Mouse (Mus musculus) erythroid progenitor cell, adult 5-6 weeks (primary cell): ENCODE measurements at regions not wholly inside any gene's neighbourhood (a gene's known extent, or its start where the extent isn't known, plus 50 kb on each side); places are given as distances from the start of the nearest gene placed in this dataset.

Experiments
- ATAC-seq: replicated peaks from 2 replicates; pipeline ENCODE4 v1.8.0; 2016; ENCODE audit warnings: moderate number of reproducible peaks, mild to moderate bottlenecking, moderate TSS enrichment, inconsistent platforms; ENCODE audit not compliant: poor library complexity, low FRiP score, severe bottlenecking

- ATAC-seq, result 0 out of 2 replicates have a peak, but pooled peaks have one; percentile 54
Observed at GRCm38 (mm10) chr6:116767738-116768522, 51.2 kb upstream of the Tmem72 start.

GRCm38 (mm10) chr6:116774954-116775675, 58.4 kb upstream of the Tmem72 start:
- no peak for ATAC-seq

- no peak for ATAC-seq
Observed at GRCm38 (mm10) chr6:116786553-116787335, 70.0 kb upstream of the Tmem72 start.

DNA sequence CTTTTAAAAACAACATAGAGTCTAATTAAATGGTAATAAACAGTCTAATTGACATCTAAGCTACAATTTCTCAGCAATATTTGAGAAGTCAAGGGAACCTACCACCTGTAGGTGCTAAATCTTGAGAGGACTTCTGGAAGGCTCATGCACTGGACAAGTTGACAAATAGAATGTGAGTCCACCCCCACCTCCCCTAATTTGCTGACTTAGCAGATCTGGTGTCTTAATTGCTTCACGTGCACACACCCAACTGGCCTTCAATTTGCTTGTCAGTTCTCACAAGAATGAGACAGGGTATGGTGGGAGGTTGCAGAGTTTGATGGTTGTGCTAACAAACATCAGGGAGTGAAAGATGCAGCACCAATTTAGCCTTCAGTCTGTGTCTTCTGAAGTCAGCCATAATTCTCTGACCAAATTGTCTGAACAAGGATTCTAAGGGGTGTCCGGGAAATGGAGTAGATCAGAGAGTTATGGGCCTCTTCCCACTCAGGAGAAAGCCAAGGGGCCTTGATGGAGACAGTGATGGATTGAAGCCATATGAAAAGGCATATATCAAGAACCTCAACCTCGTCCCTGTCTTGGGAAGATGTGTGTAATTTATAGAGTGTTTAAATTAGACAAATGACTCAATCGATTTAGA, 76.7 kb upstream of the Tmem72 start:
- no peak for ATAC-seq

- no peak for ATAC-seq
Observed at GRCm38 (mm10) chr6:116793961-116794336, 77.2 kb upstream of the Tmem72 start.

DNA sequence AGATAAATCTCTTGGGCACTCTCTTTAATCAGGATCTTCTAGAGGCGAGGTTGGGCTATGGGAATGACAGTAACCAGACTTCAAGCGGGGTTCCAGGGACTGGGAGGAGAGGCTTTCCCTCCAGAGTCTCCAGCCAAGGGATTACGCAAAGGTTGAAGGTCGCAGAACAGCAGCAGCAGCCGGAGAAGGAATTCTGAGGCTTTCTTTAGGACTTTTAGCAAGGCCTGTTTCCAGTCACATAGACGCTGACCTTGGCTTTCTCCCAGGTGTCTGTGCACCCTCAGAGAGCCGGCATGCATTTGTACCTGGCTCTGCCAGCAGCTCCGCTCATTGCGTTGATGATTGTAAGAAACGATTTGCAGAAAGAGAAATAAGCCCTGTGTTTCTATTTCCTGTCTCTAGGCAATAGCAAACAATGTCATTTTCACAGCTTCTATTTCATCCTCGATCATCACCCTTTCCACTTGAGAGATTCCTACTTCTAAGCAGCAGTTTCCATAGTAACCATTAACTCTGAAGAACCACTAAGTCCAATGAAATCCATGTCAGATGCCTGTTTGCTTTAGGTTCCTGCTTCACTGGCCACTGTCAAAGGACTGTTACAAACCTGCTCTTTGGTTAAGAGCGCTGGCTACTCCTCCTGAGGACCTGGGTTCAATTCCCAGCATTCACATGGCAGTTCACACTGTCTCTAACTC, 104.7 kb upstream of the Tmem72 start:
- ATAC-seq, result no peak

- no peak for ATAC-seq
Observed at GRCm38 (mm10) chr6:116822605-116823004, 105.9 kb upstream of the Tmem72 start.

DNA sequence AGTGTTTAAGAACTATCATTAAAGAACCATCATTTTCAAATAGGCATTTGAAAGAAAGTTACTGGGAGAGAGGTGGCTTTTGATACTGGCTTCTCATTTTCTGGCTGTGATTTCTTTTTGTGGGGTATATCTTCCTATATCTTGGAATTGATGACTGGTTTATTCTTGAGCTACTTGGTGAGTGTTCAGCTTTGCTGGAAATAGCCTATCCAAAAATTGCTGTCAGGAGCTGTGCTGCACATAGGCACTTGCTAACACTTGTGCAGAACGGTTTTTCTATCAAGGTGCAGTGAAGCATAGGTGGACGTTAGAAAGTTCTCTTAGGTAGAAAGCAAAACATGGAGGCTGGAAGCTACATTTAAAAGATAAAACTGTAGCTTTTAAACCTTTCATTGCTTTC, 108.9 kb upstream of the Tmem72 start:
- ATAC-seq, result no peak

DNA sequence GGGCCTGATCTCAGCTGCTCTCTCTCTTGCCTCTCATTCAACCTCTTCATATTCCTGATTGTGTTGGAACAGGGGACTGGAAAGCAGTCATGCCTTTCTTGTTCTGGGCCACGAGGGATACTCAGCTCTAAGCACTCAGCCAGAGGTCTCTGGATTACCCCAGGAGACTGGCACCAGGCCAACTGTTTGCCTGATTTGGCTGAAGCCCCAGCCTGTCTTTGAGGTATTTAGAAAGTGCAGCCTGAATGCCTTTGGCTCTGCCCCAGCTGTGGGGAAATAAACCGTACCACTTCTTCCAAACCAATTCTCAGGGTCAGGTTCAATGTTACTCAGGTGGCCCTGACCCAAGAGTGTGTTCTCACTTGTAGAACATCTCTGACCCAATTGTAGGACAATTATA, 112.6 kb upstream of the Tmem72 start:
- no peak for ATAC-seq

- no peak for ATAC-seq
Observed at GRCm38 (mm10) chr6:116845990-116846862, 129.5 kb upstream of the Tmem72 start.

DNA sequence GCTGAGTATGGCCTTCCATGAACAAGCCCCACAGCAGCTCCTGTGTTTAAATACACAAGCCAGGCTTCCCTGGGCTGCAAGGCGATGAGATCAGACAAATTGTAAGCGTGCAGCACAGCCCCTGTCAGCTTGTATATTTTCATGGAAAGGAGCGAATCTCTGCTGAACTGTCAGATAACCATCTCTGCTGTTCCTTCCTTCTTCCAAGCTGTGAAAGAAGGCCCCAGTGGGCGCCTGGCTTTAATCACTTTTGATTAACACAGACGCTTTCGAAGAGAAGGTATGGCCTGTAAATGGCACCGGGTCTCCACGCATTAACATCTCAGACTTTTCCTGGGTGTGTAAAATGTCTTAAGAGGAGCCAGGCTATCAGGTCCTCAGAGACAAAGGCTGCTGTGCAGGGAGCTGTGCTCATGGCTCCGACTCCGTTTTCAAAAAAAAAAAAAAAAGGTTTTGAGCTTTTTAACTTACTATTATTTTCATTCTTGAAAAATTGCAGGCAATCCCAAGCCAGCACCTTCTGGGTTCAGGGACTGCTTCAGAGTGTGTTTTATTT, 131.9 kb upstream of the Tmem72 start:
- no peak for ATAC-seq

GRCm38 (mm10) chr6:116854029-116854428, 137.3 kb upstream of the Tmem72 start:
- no peak for ATAC-seq

DNA sequence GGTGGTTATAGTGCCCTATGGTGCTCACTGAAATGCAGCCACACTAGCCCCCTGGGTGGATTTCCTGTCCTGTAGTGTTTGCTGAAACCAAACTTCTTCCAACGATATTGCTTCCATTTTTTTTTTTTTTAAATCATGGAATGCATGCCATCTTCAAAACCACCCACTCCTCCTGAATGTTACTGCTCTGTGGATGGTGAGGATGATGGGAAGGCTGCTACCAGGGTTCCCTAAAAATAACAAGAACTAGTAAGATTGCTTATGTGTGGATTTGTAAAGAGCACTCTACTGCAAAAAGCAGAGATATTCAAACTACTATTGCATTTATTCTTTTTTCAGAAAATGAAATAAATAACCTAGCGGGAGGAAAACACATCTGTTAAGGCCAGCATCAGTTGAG, 139.4 kb upstream of the Tmem72 start:
- no peak for ATAC-seq

DNA sequence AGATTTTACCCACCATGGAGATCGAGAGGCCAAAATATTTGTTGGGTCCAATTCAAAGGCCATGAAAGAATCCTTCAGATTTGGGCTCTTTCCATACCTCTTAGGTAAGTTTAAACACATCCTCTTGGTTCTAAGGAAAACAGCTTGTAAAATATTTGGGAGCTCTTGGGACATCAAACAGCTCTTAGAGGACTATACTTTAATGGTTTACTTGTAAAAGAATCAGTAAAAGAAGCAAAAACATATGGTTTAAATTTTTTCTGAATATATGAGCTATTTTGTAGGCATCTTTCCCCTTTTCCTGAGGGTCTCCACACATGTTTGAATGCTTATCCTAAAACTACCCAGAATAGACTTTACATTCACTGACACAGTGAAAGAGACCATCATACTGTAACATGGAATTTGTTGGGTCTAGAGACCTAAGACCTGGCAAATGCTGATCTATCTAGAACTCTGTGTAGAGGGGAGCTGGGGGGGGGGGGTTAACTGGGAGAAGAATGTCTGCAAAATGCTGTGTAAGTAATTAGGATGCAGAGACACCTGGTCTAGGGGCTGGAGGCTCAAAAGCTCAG, 140.3 kb upstream of the Tmem72 start:
- no peak for ATAC-seq

GRCm38 (mm10) chr6:116863130-116863529, 146.4 kb upstream of the Tmem72 start:
- no peak for ATAC-seq

DNA sequence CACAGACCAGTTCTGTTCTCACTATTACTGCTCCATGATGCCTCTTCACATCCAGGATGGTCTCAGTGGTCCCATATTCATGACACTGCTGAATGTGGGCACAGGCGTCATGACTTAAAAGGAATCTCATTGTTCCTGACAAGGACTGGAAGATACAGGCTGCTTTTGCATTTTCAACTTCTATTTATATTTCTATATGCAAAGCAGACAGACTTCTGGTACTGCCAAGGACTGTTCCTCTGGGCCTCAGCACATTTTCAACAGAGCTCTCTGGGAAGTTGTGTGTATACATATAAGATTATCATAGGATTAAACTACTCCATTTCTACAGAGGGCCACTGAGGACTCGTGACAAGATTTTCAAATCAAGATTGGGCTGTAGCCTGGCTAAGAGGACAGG, 146.9 kb upstream of the Tmem72 start:
- ATAC-seq, result no peak

DNA sequence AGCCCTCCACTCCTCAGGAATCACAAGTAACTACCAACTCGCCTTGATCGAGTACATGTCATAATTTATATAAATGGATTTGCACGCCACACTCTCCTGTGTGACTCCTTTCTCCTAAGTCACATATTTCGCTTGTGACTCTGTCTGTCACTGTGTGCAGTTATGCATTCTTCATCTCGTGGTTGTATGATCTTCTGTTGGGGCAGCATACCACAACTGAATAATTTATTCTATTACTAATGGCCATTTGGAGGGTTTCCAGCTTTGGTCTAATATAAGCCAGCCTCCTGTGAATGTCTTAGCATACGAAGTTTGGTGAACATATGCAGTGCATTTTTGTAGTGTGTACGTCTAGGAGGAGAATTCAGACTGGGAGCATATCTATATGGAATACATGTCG, 176.6 kb upstream of the Tmem72 start:
- ATAC-seq, result no peak

DNA sequence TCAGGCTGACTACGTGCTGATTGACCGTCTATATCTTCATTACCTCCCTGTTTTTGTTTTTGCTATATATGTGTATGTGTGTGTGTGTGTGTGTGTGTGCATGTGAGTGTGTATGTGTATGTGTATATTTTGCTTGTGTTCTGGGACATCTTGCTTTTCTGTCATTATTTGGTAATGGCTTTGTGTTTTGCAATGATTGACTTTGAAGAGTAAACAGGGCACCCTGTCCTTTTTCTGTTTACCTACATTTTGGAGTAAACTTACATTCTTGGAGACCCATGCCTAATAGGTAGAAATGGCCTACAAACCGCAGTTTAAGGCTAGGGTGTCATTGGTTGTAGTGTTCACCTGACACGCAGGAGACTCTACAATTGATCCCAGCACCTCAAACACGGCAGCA, 177.5 kb upstream of the Tmem72 start:
- ATAC-seq, result no peak
